Mouse (Mus musculus): ENCODE data around the gene Lypd3. TPM values are rescaled to one million over a fixed set of nuclear protein-coding genes. Genes with fewer than 3 reads are reported as not detected.

The Lypd3 gene
- polyA plus RNA-seq, 1 experiment, result not detected

DNA sequence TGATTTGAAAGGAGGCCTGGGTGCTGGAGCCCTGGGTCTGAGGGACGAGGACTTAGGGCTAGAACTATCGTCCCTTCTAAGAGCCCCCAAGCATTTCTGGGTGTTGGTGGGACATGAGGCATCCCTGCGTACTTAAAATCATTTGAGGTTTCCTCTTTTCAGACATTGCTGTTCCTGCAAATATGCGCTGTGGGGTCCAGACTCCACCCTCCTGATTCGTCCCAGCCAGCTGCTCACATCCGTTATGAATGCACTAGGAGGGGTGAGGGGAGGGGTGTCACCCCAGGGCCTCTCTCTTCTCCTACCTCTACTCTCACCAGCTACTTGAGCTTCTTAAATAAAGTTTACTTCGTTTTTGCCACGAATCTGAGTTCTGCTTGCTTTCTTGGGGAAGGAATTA is 27.8 kb upstream of the Lypd3 start:
- Histone ChIP-seq H3K4me3 (peak overlapping the region; percentile 6), H3K4me2 (ENCODE audit: low read depth) (peak overlapping the region; percentile 42), H3K36me3 (ENCODE audit: control insufficient read depth, insufficient read depth) (no peaks in the 10 kb centered on the region), H3K79me2 (ENCODE audit: control insufficient read depth, insufficient read depth) (no peaks in the 10 kb centered on the region), H3ac (ENCODE audit: control insufficient read depth, insufficient read length) (no peak overlapping the region), H3K27me3 (ENCODE audit: control insufficient read depth, insufficient read depth, insufficient read length) (no peaks in the 10 kb centered on the region)
- no peak for TF ChIP-seq CEBPB (IDR thresholded peaks at IDR 0.05; ENCODE audit: insufficient read depth, poor library complexity, severe bottlenecking)
- TF ChIP-seq MYOG (IDR thresholded peaks at IDR 0.05; ENCODE audit: control insufficient read depth in 1 of 3, insufficient read depth in 1 of 3, insufficient read length in 2 of 3, low read depth in 2 of 3), result peak in 1 of 3 experiments; percentile 14
- TF ChIP-seq E2F4 (IDR thresholded peaks at IDR 0.05; ENCODE audit: insufficient read depth), result no peak
- TF ChIP-seq MYOD1 (IDR thresholded peaks at IDR 0.05; ENCODE audit: control insufficient read depth in 1 of 3, insufficient read length in 2 of 3, low read depth in 2 of 3), result peak in 2 of 3 experiments; percentile 76 to 82
- no peak for TF ChIP-seq TCF12 (IDR thresholded peaks at IDR 0.05; ENCODE audit: insufficient read depth, poor library complexity, severe bottlenecking)

DNA sequence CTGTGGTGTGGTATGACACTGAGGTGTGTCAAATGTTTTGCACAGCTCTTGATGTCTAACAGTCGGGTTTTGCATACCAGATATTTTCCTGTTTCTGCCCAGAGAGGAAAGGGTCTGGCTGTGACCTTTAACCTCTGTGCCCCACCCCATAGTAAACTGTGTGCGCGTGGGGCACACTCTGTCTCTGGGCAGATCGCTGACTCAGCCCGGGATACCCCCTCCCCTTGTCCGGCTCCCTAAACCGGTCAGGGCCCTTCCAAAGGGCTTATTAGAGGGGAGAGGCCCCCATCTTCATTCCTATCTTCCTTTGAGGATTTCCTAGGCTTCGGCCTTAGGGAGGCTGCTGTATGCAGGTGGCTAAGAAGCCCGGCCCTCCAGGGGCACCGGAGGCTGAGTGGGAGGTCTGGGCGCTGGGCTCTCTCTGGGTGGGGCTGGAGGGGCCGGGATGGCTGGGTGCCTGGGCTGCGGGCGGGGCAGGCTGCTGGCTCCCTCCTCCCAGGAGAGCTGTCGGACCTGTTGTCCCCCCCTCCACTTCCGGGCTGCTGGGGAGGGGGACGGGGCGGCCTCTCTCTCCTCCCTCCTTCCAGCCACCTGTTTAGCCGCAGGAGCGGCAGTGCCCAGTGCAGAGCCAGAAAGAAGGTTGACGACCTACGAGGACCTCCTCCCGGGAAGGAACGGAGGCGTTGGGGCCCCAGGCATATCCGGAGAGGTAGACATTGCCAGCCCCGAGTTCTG is 26.0 kb upstream of the Lypd3 start, which contains the start of gene Phldb3:
Gene Phldb3, plus strand, starts transcription at position 620 of the 735 bp plus-strand sequence.
- H3K4me3 ChIP-seq, result peak within 1 kb of the TSS; percentile 46
- H3K79me2 ChIP-seq (ENCODE audit: control insufficient read depth, insufficient read depth), result no peaks in the 10 kb centered on the region
- no peaks in the 10 kb centered on the region for H3K27me3 ChIP-seq (ENCODE audit: control insufficient read depth, insufficient read depth, insufficient read length)
- H3K36me3 ChIP-seq (ENCODE audit: control insufficient read depth, insufficient read depth), result no peaks in the 10 kb centered on the region
- H3K4me2 ChIP-seq (ENCODE audit: low read depth), result peak within 1 kb of the TSS; percentile 82
- peak within 1 kb of the TSS; percentile 1 for H3ac ChIP-seq (ENCODE audit: control insufficient read depth, insufficient read length)
- peak in 2 of 3 experiments; percentile 32 to 67 for TF ChIP-seq MYOD1 (IDR thresholded peaks at IDR 0.05; ENCODE audit: control insufficient read depth in 1 of 3, insufficient read length in 2 of 3, low read depth in 2 of 3)
- TF ChIP-seq USF1 (IDR thresholded peaks at IDR 0.05; ENCODE audit: low read depth), result no peak
- TF ChIP-seq MYOG (IDR thresholded peaks at IDR 0.05; ENCODE audit: control insufficient read depth in 1 of 3, insufficient read depth in 1 of 3, insufficient read length in 2 of 3, low read depth in 2 of 3), result peak in 1 of 3 experiments; percentile 67

DNA sequence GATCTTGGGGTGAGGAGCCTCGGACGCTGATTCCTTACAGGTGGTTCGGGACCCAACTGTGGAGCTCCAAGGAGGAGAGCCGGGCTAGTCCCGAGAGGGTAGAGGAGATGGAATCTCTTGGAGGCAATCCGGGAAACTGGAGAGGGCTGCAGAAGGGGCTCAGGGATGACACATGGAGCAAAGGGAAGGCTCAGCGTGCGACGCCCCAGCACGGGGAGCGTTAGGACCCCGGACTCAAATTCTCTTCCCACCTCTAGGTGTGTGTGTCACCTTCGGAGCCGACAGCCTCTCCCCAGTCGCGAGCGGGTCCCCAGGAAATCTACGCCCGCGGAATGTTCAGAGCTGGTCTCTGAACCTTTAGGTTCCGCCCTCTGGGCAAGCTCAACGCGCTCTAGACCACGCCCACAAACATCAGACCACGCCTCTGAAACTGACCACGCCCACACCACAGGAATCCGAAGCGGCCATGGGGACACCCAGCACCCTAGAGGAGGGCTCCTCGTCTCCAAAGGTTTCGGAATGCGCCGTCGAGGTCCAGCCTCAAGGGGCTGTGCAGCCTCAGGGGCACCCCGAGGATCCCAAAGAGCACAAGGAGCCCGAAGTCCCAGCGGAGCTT is 25.4 kb upstream of the Lypd3 start:
- Histone ChIP-seq H3K27me3 (ENCODE audit: control insufficient read depth, insufficient read depth, insufficient read length) (no peaks in the 10 kb centered on the region), H3ac (ENCODE audit: control insufficient read depth, insufficient read length) (peak overlapping the region; percentile 1), H3K79me2 (ENCODE audit: control insufficient read depth, insufficient read depth) (no peaks in the 10 kb centered on the region), H3K4me3 (peak overlapping the region; percentile 46), H3K36me3 (ENCODE audit: control insufficient read depth, insufficient read depth) (no peaks in the 10 kb centered on the region), H3K4me2 (ENCODE audit: low read depth) (peak overlapping the region; percentile 82)
- no peak for TF ChIP-seq REST (IDR thresholded peaks at IDR 0.05; ENCODE audit: insufficient read depth, insufficient read length)
- no peak for TF ChIP-seq SRF (IDR thresholded peaks at IDR 0.05; ENCODE audit: control insufficient read depth, insufficient read length, low read depth)
- no peak for TF ChIP-seq MAX (IDR thresholded peaks at IDR 0.05; ENCODE audit: low read depth)
- TF ChIP-seq MYOD1 (IDR thresholded peaks at IDR 0.05; ENCODE audit: control insufficient read depth in 1 of 3, insufficient read length in 2 of 3, low read depth in 2 of 3), result no peak
- no peak for TF ChIP-seq USF1 (IDR thresholded peaks at IDR 0.05; ENCODE audit: low read depth)
- TF ChIP-seq MYOG (IDR thresholded peaks at IDR 0.05; ENCODE audit: control insufficient read depth in 1 of 3, insufficient read depth in 1 of 3, insufficient read length in 2 of 3, low read depth in 2 of 3), result no peak
- TF ChIP-seq TCF3 (IDR thresholded peaks at IDR 0.05; ENCODE audit: insufficient read length, low read depth), result no peak
- TF ChIP-seq CEBPB (IDR thresholded peaks at IDR 0.05; ENCODE audit: insufficient read depth, poor library complexity, severe bottlenecking), result no peak
- TF ChIP-seq POLR2AphosphoS2 (IDR thresholded peaks at IDR 0.05; ENCODE audit: insufficient read length, low read depth), result peak; percentile 58
- no peak for TF ChIP-seq TCF12 (IDR thresholded peaks at IDR 0.05; ENCODE audit: insufficient read depth, poor library complexity, severe bottlenecking)
- no peak for TF ChIP-seq E2F4 (IDR thresholded peaks at IDR 0.05; ENCODE audit: insufficient read depth)
- peak; percentile 64 for TF ChIP-seq POLR2A (IDR thresholded peaks at IDR 0.05; ENCODE audit: insufficient read length, low read depth)

DNA sequence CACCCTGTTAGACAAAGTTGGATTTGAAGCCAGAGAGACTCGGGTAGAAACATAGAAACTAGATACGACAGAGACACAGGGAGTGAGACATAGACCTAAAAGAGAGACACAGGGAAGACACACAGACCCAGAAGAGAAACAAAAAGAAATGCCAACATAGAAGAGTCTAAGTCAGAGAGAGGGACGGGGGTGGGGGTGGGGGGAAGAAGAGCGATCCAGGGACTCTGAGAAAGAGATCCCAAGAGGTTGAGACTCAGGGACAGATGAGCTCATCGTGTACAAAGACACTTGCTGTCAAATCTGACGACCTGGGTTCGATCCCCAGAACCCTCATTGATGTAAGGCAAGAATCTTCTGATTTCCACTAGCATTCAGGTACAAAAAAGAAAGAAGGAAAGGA is 24.6 kb upstream of the Lypd3 start:
- no peaks in the 10 kb centered on the region for H3K27me3 ChIP-seq (ENCODE audit: control insufficient read depth, insufficient read depth, insufficient read length)

More for the DNA sequence above, 24.6 kb upstream of the Lypd3 start:
- peak overlapping the region; percentile 1 for H3ac ChIP-seq (ENCODE audit: control insufficient read depth, insufficient read length)
- no peaks in the 10 kb centered on the region for H3K79me2 ChIP-seq (ENCODE audit: control insufficient read depth, insufficient read depth)
- H3K4me3 ChIP-seq, result peak overlapping the region; percentile 46
- no peaks in the 10 kb centered on the region for H3K36me3 ChIP-seq (ENCODE audit: control insufficient read depth, insufficient read depth)
- peak overlapping the region; percentile 82 for H3K4me2 ChIP-seq (ENCODE audit: low read depth)
- TF ChIP-seq TCF12 (IDR thresholded peaks at IDR 0.05; ENCODE audit: insufficient read depth, poor library complexity, severe bottlenecking) (no peak), POLR2AphosphoS2 (IDR thresholded peaks at IDR 0.05; ENCODE audit: insufficient read length, low read depth) (no peak), MAX (IDR thresholded peaks at IDR 0.05; ENCODE audit: low read depth) (no peak), E2F4 (IDR thresholded peaks at IDR 0.05; ENCODE audit: insufficient read depth) (no peak), MYOG (IDR thresholded peaks at IDR 0.05; ENCODE audit: control insufficient read depth in 1 of 3, insufficient read depth in 1 of 3, insufficient read length in 2 of 3, low read depth in 2 of 3) (no peak), USF1 (IDR thresholded peaks at IDR 0.05; ENCODE audit: low read depth) (no peak), TCF3 (IDR thresholded peaks at IDR 0.05; ENCODE audit: insufficient read length, low read depth) (no peak), POLR2A (IDR thresholded peaks at IDR 0.05; ENCODE audit: insufficient read length, low read depth) (no peak), REST (IDR thresholded peaks at IDR 0.05; ENCODE audit: insufficient read depth, insufficient read length) (no peak), MYOD1 (IDR thresholded peaks at IDR 0.05; ENCODE audit: control insufficient read depth in 1 of 3, insufficient read length in 2 of 3, low read depth in 2 of 3) (no peak), CEBPB (IDR thresholded peaks at IDR 0.05; ENCODE audit: insufficient read depth, poor library complexity, severe bottlenecking) (no peak)
